Mouse (Mus musculus) embryonic facial prominence, embryonic 13.5 days (tissue): ENCODE measurements around the gene Palm. TPM values are rescaled to one million over a fixed set of nuclear protein-coding genes. Genes with fewer than 3 reads are reported as not detected.

Source experiments
- ATAC-seq: fragments of 200-750 bp; cut with Nextera tagmentation; 2 replicates; pipeline ENCODE4 v1.8.0; 2017; ENCODE audit warnings: low read depth; ENCODE audit not compliant: insufficient number of reproducible peaks, insufficient read depth, low FRiP score, low TSS enrichment
- H3K27ac ChIP-seq: fragments of 300-500 bp; sonication (generic); 2 replicates; pipeline ENCODE4 v1.5.1; 2015; ENCODE audit warnings: moderate library complexity, mild to moderate bottlenecking, inconsistent platforms
- H3K27me3 ChIP-seq: fragments of 300-500 bp; sonication (generic); 2 replicates; pipeline ENCODE4 v1.6.1; 2015; ENCODE audit warnings: mild to moderate bottlenecking, inconsistent platforms
- H3K36me3 ChIP-seq: fragments of 300-500 bp; sonication (generic); 2 replicates; pipeline ENCODE4 v1.6.1; 2015; ENCODE audit warnings: mild to moderate bottlenecking, inconsistent platforms
- H3K4me1 ChIP-seq: fragments of 300-500 bp; sonication (generic); 2 replicates; pipeline ENCODE4 v1.6.1; 2015; ENCODE audit warnings: inconsistent platforms
- H3K4me2 ChIP-seq: fragments of 300-500 bp; sonication (generic); 2 replicates; pipeline ENCODE4 v1.6.1; 2015; ENCODE audit warnings: moderate library complexity, mild to moderate bottlenecking, inconsistent platforms
- H3K4me3 ChIP-seq: fragments of 300-500 bp; sonication (generic); 2 replicates; pipeline ENCODE4 v1.5.1; 2015; ENCODE audit warnings: mild to moderate bottlenecking, inconsistent platforms
- H3K9ac ChIP-seq: fragments of 300-500 bp; sonication (generic); 2 replicates; pipeline ENCODE4 v1.6.1; 2015; ENCODE audit warnings: mild to moderate bottlenecking, inconsistent platforms
- H3K9me3 ChIP-seq: fragments of 300-500 bp; sonication (generic); 2 replicates; pipeline ENCODE4 v1.6.1; 2016; ENCODE audit warnings: inconsistent platforms
- WGBS: fragments of 180-500 bp; shearing (Covaris S2); methylation state at CpG from one replicate; pipeline ENCODE4 v1.1.7; 2015; ENCODE audit warnings: mixed read lengths; 5-methylcytosine and 5-hydroxymethylcytosine counted together
- microRNA-seq: library from miRNA; unstranded; fragments of <30 nt; microRNA quantifications from one replicate; pipeline ENCODE4, GENCODE M21; 2016
- polyA plus RNA-seq: library from polyadenylated mRNA; unstranded; fragments of >200 nt; fragmentation: Nextera tagmentation; extraction: Ambion mirVana; gene quantifications from 2 replicates; pipeline ENCODE4 v1.2.1, GENCODE M21; 2015

Gene Palm
- polyA plus RNA-seq, 1 experiment from 2014 or later: 112 TPM

GRCm38 (mm10) chr10:79865801-79866295 lies 72.5 kb downstream of the Palm start:
- peak overlapping the region; percentile 27; the same call in 1 of the 2 replicates for H3K9ac ChIP-seq
- peaks cover 84% of the 10 kb centered on the region for H3K36me3 ChIP-seq
- H3K27me3 ChIP-seq: no peaks in the 10 kb centered on the region
- no peak for ATAC-seq
- WGBS: 71% methylated on average over 19 of the region's 19 CpGs
- H3K4me3 ChIP-seq: 0 out of 2 replicates have a peak overlapping the region, but pooled peaks have one; percentile 1
- no peaks in the 10 kb centered on the region for H3K9me3 ChIP-seq
- H3K4me2 ChIP-seq: no peak overlapping the region
- H3K4me1 ChIP-seq: peaks cover 13% of the 10 kb centered on the region
- H3K27ac ChIP-seq: peak overlapping the region; percentile 11; the same call in 1 of the 2 replicates

GRCm38 (mm10) chr10:79866601-79867000 lies 73.2 kb downstream of the Palm start:
- WGBS: 83% methylated on average over 11 of the region's 11 CpGs
- no peak overlapping the region for H3K9ac ChIP-seq
- no peak overlapping the region for H3K27ac ChIP-seq
- H3K27me3 ChIP-seq: no peaks in the 10 kb centered on the region
- H3K4me1 ChIP-seq: peaks cover 10% of the 10 kb centered on the region; the same call in 1 of the 2 replicates
- ATAC-seq: no peak
- H3K9me3 ChIP-seq: no peaks in the 10 kb centered on the region
- H3K4me2 ChIP-seq: no peak overlapping the region
- peaks cover 84% of the 10 kb centered on the region for H3K36me3 ChIP-seq
- H3K4me3 ChIP-seq: 0 out of 2 replicates have a peak overlapping the region, but pooled peaks have one; percentile 1

Small RNA genes within 50 kb of the gene (microRNA-seq; reads per million reads assigned to microRNA genes)
- gene Mir6910: not detected

Other genes with a start within 250 kb of the Palm start
- gene Mier2, start 238.4 kb upstream of the Palm start, polyA plus RNA-seq: 71.0 and 73.6 TPM in 2 replicates
- gene Theg, start 206.2 kb upstream of the Palm start, polyA plus RNA-seq: not detected in 2 replicates
- not detected in 2 replicates for gene C2cd4c, start 179.5 kb upstream of the Palm start, polyA plus RNA-seq
- gene Shc2, start 155.7 kb upstream of the Palm start, polyA plus RNA-seq: 11.7 and 13.7 TPM in 2 replicates
- gene Odf3l2, start 147.8 kb upstream of the Palm start, polyA plus RNA-seq: not detected in 2 replicates
- gene Madcam1, start 129.0 kb upstream of the Palm start, polyA plus RNA-seq: 11.3 and 11.8 TPM in 2 replicates
- gene Tpgs1, start 124.2 kb upstream of the Palm start, polyA plus RNA-seq: 58.1 and 62.1 TPM in 2 replicates
- gene Cdc34, start 111.4 kb upstream of the Palm start, polyA plus RNA-seq: 102 and 106 TPM in 2 replicates
- 0.81 and 0.84 TPM in 2 replicates for gene Gzmm, start 104.6 kb upstream of the Palm start, polyA plus RNA-seq
- gene Bsg, start 89.1 kb upstream of the Palm start, polyA plus RNA-seq: 703 and 715 TPM in 2 replicates
- 0.10 and 0.12 TPM in 2 replicates for gene Hcn2, start 76.9 kb upstream of the Palm start, polyA plus RNA-seq
- 42.8 and 50.9 TPM in 2 replicates for gene Polrmt, start 47.0 kb upstream of the Palm start, polyA plus RNA-seq
- gene Fgf22, start 38.5 kb upstream of the Palm start, polyA plus RNA-seq: 0.54 and 0.80 TPM in 2 replicates
- 79.2 and 96.5 TPM in 2 replicates for gene Rnf126, start 26.6 kb upstream of the Palm start, polyA plus RNA-seq
- gene Fstl3, start 16.3 kb upstream of the Palm start, polyA plus RNA-seq: 7.5 and 8.3 TPM in 2 replicates
- not detected in 2 replicates for gene Prss57, start 2.6 kb upstream of the Palm start, polyA plus RNA-seq
- 2.5 and 5.2 TPM in 2 replicates for gene Misp, start 27.4 kb downstream of the Palm start, polyA plus RNA-seq
- 386 and 390 TPM in 2 replicates for gene Ptbp1, start 60.9 kb downstream of the Palm start, polyA plus RNA-seq
- gene Prtn3, start 80.9 kb downstream of the Palm start, polyA plus RNA-seq: 7.3 and 8.5 TPM in 2 replicates
- gene Plppr3, start 81.1 kb downstream of the Palm start, polyA plus RNA-seq: 126 and 138 TPM in 2 replicates
- 1.9 TPM in 1 of 2 replicates, not detected in the other for gene Elane, start 92.7 kb downstream of the Palm start, polyA plus RNA-seq
- not detected in 2 replicates for gene Cfd, start 97.3 kb downstream of the Palm start, polyA plus RNA-seq
- gene Med16, start 115.4 kb downstream of the Palm start, polyA plus RNA-seq: 47.6 and 49.3 TPM in 2 replicates
- gene Gm26602, start 117.3 kb downstream of the Palm start, polyA plus RNA-seq: 8.1 and 29.9 TPM in 2 replicates
- 0.98 and 1.3 TPM in 2 replicates for gene Kiss1r, start 123.4 kb downstream of the Palm start, polyA plus RNA-seq
- gene R3hdm4, start 127.6 kb downstream of the Palm start, polyA plus RNA-seq: 190 and 206 TPM in 2 replicates
- 5.3 and 6.9 TPM in 2 replicates for gene Arid3a, start 133.5 kb downstream of the Palm start, polyA plus RNA-seq
- gene Wdr18, start 166.6 kb downstream of the Palm start, polyA plus RNA-seq: 97.7 and 106 TPM in 2 replicates
- 0.52 and 0.83 TPM in 2 replicates for gene Grin3b, start 177.1 kb downstream of the Palm start, polyA plus RNA-seq
- 15.4 and 17.0 TPM in 2 replicates for gene Tmem259, start 190.8 kb downstream of the Palm start, polyA plus RNA-seq
- 298 and 319 TPM in 2 replicates for gene Cnn2, start 195.0 kb downstream of the Palm start, polyA plus RNA-seq
- 2.2 and 2.6 TPM in 2 replicates for gene Abca7, start 202.9 kb downstream of the Palm start, polyA plus RNA-seq
- gene Arhgap45, start 223.1 kb downstream of the Palm start, polyA plus RNA-seq: 3.9 and 4.6 TPM in 2 replicates
- gene Polr2e, start 246.2 kb downstream of the Palm start, polyA plus RNA-seq: 247 and 265 TPM in 2 replicates